ENCODE assay signal across 9 mouse cellular contexts in the genomic region with DNA sequence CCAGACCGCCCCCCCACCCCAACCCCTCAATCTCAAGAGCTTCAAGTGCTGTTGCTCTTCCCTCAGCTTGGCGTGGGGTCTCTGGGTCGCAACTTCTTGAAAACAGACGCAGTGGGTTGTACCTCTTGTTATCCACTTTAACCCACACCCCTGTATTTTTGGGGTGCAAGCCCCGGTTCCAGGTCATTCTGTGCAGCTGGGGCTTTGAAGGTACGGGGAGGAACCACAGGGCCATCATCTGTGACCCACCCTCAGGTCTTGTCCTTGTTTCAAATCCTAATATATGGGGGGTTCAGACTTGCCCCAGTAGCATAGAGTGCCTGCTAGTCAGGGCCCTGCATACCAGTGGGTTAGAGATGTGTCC. TPM values are rescaled to one million over a fixed set of nuclear protein-coding genes. Genes with fewer than 3 reads are reported as not detected.
DNase-seq lines count a peak whose midpoint lies in the region; ATAC-seq and TF ChIP-seq lines count a peak whose summit lies in the region.
"Had no signal": no experiment of that assay in that cellular context is flagged by ENCODE, and none has a peak within 500 bp of the region (broad histone marks: within the 10 kb centered on the region; RNA-seq: fewer than 3 reads in every experiment).

No protein-coding gene starts in this region.

- peak; percentile 3 for DNase-seq in adrenal gland, postnatal 10 days
- DNase-seq in adrenal gland, postnatal 25 days = no peak
- no peak for DNase-seq in lung, embryonic 14.5 days
- DNase-seq in lung, adult 2 months = no peak
- DNase-seq in layer of hippocampus, adult 18-20 months (ENCODE audit: low spot score in 2 of 2) = no peak
- no peak for DNase-seq in spleen, postnatal 36 days (ENCODE audit: low spot score in 2 of 2)

- no peaks in the 10 kb centered on the region for H3K36me3 ChIP-seq in lung, embryonic 14.5 days (ENCODE audit: insufficient read depth)
- H3K36me3 ChIP-seq in limb, embryonic 15.5 days = no peaks in the 10 kb centered on the region
- no peaks in the 10 kb centered on the region for H3K36me3 ChIP-seq in stomach, embryonic 15.5 days

- WGBS in lung, embryonic 14.5 days = 4% methylated on average over 6 of the region's 6 CpGs
- WGBS in lung, adult 2 months = 27% methylated on average over 6 of the region's 6 CpGs
- 13% methylated on average over 6 of the region's 6 CpGs for WGBS in limb, embryonic 15.5 days
- WGBS in stomach, embryonic 15.5 days = 13% methylated on average over 6 of the region's 6 CpGs

- no peak for TF ChIP-seq CTCF in lung, embryonic 14.5 days (IDR thresholded peaks at IDR 0.05; ENCODE audit: low read depth)
- no peak for TF ChIP-seq CTCF in lung, adult 2 months (IDR thresholded peaks at IDR 0.05; ENCODE audit: insufficient read depth, low read length)

- H3K4me3 ChIP-seq in lung, embryonic 14.5 days (ENCODE audit: low read depth, low read length) = peak overlapping the region; percentile 33
- no peak overlapping the region for H3K4me3 ChIP-seq in lung, adult 2 months (replicated peaks; ENCODE audit: extremely low read depth, low read depth, low read length)
- H3K4me3 ChIP-seq in limb, embryonic 15.5 days = peak overlapping the region; percentile 32
- peak overlapping the region; percentile 22 for H3K4me3 ChIP-seq in stomach, embryonic 15.5 days (replicated peaks)
- H3K4me3 ChIP-seq: myocyte had no signal

- no peaks in the 10 kb centered on the region for H3K9me3 ChIP-seq in lung, embryonic 14.5 days (ENCODE audit: low read depth, low read length)
- H3K9me3 ChIP-seq in limb, embryonic 15.5 days = no peaks in the 10 kb centered on the region
- no peaks in the 10 kb centered on the region for H3K9me3 ChIP-seq in stomach, embryonic 15.5 days

- ATAC-seq in lung, embryonic 14.5 days (ENCODE audit: insufficient read depth) = no peak
- no peak for ATAC-seq in limb, embryonic 15.5 days (ENCODE audit: insufficient number of reproducible peaks, low FRiP score, low TSS enrichment, low read depth)
- no peak for ATAC-seq in stomach, embryonic 15.5 days (ENCODE audit: insufficient read depth, low FRiP score, low read depth)

- H3K9ac ChIP-seq in lung, embryonic 14.5 days = peak overlapping the region; percentile 47
- no peak overlapping the region for H3K9ac ChIP-seq in limb, embryonic 15.5 days
- peak overlapping the region; percentile 16; the same call in 1 of the 2 replicates for H3K9ac ChIP-seq in stomach, embryonic 15.5 days

- peak overlapping the region; percentile 63 for H3K4me2 ChIP-seq in lung, embryonic 14.5 days
- H3K4me2 ChIP-seq in limb, embryonic 15.5 days = peak overlapping the region; percentile 50
- H3K4me2 ChIP-seq in stomach, embryonic 15.5 days = peak overlapping the region; percentile 44

- H3K27ac ChIP-seq in lung, embryonic 14.5 days (ENCODE audit: low read depth) = peak overlapping the region; percentile 46; the same call in 1 of the 2 replicates
- H3K27ac ChIP-seq in limb, embryonic 15.5 days = no peak overlapping the region
- no peak overlapping the region for H3K27ac ChIP-seq in stomach, embryonic 15.5 days

- TF ChIP-seq POLR2A in lung, adult 2 months (IDR thresholded peaks at IDR 0.05; ENCODE audit: borderline replicate concordance, extremely low read depth, low read depth, low read length) = no peak

- H3K4me1 ChIP-seq in lung, embryonic 14.5 days (ENCODE audit: insufficient read depth) = peaks cover 37% of the 10 kb centered on the region
- peaks cover 4% of the 10 kb centered on the region for H3K4me1 ChIP-seq in lung, adult 2 months (ENCODE audit: control insufficient read depth, insufficient read depth, low read length)
- peaks cover 90% of the 10 kb centered on the region for H3K4me1 ChIP-seq in limb, embryonic 15.5 days
- peaks cover 59% of the 10 kb centered on the region for H3K4me1 ChIP-seq in stomach, embryonic 15.5 days

- H3K27me3 ChIP-seq in lung, embryonic 14.5 days (ENCODE audit: insufficient read depth, low read length) = no peaks in the 10 kb centered on the region
- no peaks in the 10 kb centered on the region for H3K27me3 ChIP-seq in limb, embryonic 15.5 days
- no peaks in the 10 kb centered on the region for H3K27me3 ChIP-seq in stomach, embryonic 15.5 days (replicated peaks)

RNA-seq across cellular contexts. Expression of a gene that starts 7.4 kb away (rescaled TPM):
- 10 to 100 TPM; 29.9 to 37.6 TPM for total RNA-seq in adrenal gland, postnatal 10 days (2021)
- 30.7 and 31.0 TPM in 2 replicates for total RNA-seq in adrenal gland, postnatal 25 days (2021)
- polyA plus RNA-seq in lung, embryonic 14.5 days (2014; fragmentation: Nextera tagmentation; extraction: Ambion mirVana) = 5.9 and 7.4 TPM in 2 replicates
- polyA plus RNA-seq in lung, adult 2 months (2012; rRNA removed) = 28.0 and 33.7 TPM in 2 replicates
- 9.6 and 10.7 TPM in 2 replicates for polyA plus RNA-seq in limb, embryonic 15.5 days (2015; fragmentation: Nextera tagmentation; extraction: Ambion mirVana)
- 8.2 and 9.7 TPM in 2 replicates for polyA plus RNA-seq in stomach, embryonic 15.5 days (2015; fragmentation: Nextera tagmentation; extraction: Ambion mirVana)
- total RNA-seq in layer of hippocampus, adult 18-20 months (2021) = 100 to 1,000 TPM; 846 to 862 TPM

RNA-seq across cellular contexts. Expression of a gene that starts 8.9 kb away (rescaled TPM):
- 1,000 to 10,000 TPM; 1,467 to 1,540 TPM for total RNA-seq in adrenal gland, postnatal 10 days (2021)
- total RNA-seq in adrenal gland, postnatal 25 days (2021) = 391 and 422 TPM in 2 replicates
- polyA plus RNA-seq in lung, embryonic 14.5 days (2014; fragmentation: Nextera tagmentation; extraction: Ambion mirVana) = 57.6 and 58.9 TPM in 2 replicates
- polyA plus RNA-seq in lung, adult 2 months (2012; rRNA removed) = 63.1 and 88.6 TPM in 2 replicates
- 92.2 and 100 TPM in 2 replicates for polyA plus RNA-seq in limb, embryonic 15.5 days (2015; fragmentation: Nextera tagmentation; extraction: Ambion mirVana)
- polyA plus RNA-seq in stomach, embryonic 15.5 days (2015; fragmentation: Nextera tagmentation; extraction: Ambion mirVana) = 84.8 and 95.4 TPM in 2 replicates
- 10 to 100 TPM; 56.4 to 67.1 TPM for total RNA-seq in layer of hippocampus, adult 18-20 months (2021)

RNA-seq across cellular contexts. Expression of a gene that starts 23.7 kb away (rescaled TPM):
- total RNA-seq in adrenal gland, postnatal 10 days (2021) = 10 to 100 TPM; 15.7 to 23.0 TPM
- total RNA-seq in adrenal gland, postnatal 25 days (2021) = 19.6 and 22.3 TPM in 2 replicates
- polyA plus RNA-seq in lung, embryonic 14.5 days (2014; fragmentation: Nextera tagmentation; extraction: Ambion mirVana) = 36.2 and 40.8 TPM in 2 replicates
- polyA plus RNA-seq in lung, adult 2 months (2012; rRNA removed) = 16.7 and 20.8 TPM in 2 replicates
- 42.2 and 43.1 TPM in 2 replicates for polyA plus RNA-seq in limb, embryonic 15.5 days (2015; fragmentation: Nextera tagmentation; extraction: Ambion mirVana)
- 31.9 and 33.9 TPM in 2 replicates for polyA plus RNA-seq in stomach, embryonic 15.5 days (2015; fragmentation: Nextera tagmentation; extraction: Ambion mirVana)
- 10 to 100 TPM; 33.0 to 38.7 TPM for total RNA-seq in layer of hippocampus, adult 18-20 months (2021)

RNA-seq across cellular contexts. Expression of a gene that starts 28.6 kb away (rescaled TPM):
- total RNA-seq in adrenal gland, postnatal 10 days (2021) = 10 to 100 TPM; 43.5 to 50.5 TPM
- total RNA-seq in adrenal gland, postnatal 25 days (2021) = 55.7 and 64.6 TPM in 2 replicates
- polyA plus RNA-seq in lung, embryonic 14.5 days (2014; fragmentation: Nextera tagmentation; extraction: Ambion mirVana) = 41.1 and 42.8 TPM in 2 replicates
- 15.0 and 22.9 TPM in 2 replicates for polyA plus RNA-seq in lung, adult 2 months (2012; rRNA removed)
- polyA plus RNA-seq in limb, embryonic 15.5 days (2015; fragmentation: Nextera tagmentation; extraction: Ambion mirVana) = 72.2 and 81.6 TPM in 2 replicates
- polyA plus RNA-seq in stomach, embryonic 15.5 days (2015; fragmentation: Nextera tagmentation; extraction: Ambion mirVana) = 59.4 and 61.8 TPM in 2 replicates
- total RNA-seq in layer of hippocampus, adult 18-20 months (2021) = 10 to 100 TPM; 50.3 TPM

RNA-seq across cellular contexts. Expression of a gene that starts 29.8 kb away (rescaled TPM):
- 10 to 100 TPM; 35.0 to 76.1 TPM for total RNA-seq in adrenal gland, postnatal 10 days (2021)
- 0.91 and 3.4 TPM in 2 replicates for total RNA-seq in adrenal gland, postnatal 25 days (2021)
- not detected in 2 replicates for polyA plus RNA-seq in lung, embryonic 14.5 days (2014; fragmentation: Nextera tagmentation; extraction: Ambion mirVana)
- 2.4 and 4.9 TPM in 2 replicates for polyA plus RNA-seq in lung, adult 2 months (2012; rRNA removed)
- polyA plus RNA-seq in limb, embryonic 15.5 days (2015; fragmentation: Nextera tagmentation; extraction: Ambion mirVana) = 0.93 and 1.1 TPM in 2 replicates
- 0.30 and 0.96 TPM in 2 replicates for polyA plus RNA-seq in stomach, embryonic 15.5 days (2015; fragmentation: Nextera tagmentation; extraction: Ambion mirVana)
- under 1 TPM; 0.84 to 0.99 TPM for total RNA-seq in layer of hippocampus, adult 18-20 months (2021)
